Mouse (Mus musculus) inflammation-experienced regulatory T-cells, adult 6 months (primary cell): ENCODE results near the gene Gm20219. TPM values are rescaled to one million over a fixed set of nuclear protein-coding genes. Genes with fewer than 3 reads are reported as not detected.
"Not testable (repeated sequence)": the region's sequence is repeated elsewhere in the genome, so short reads cannot be mapped to it uniquely, and the experiment has no call there.

ENCODE experiments used
- ATAC-seq: one replicate; pipeline ENCODE4 v1.8.0; 2017
- polyA plus RNA-seq, 3 experiments: library from polyadenylated mRNA; unstranded; fragments of 100-300 nt; shearing (Covaris generic); gene quantifications; one replicate each; pipeline ENCODE4 v1.2.1; 2017

Gene Gm20219
- polyA plus RNA-seq, 3 experiments from 2014 or later, result 0.67 to 4.4 (median 3.5) TPM

- ATAC-seq, result no peak
Observed at GRCm38 (mm10) chr17:56512310-56512709, 41.9 kb downstream of the Gm20219 start, which contains the start of gene Znrf4. TSS of gene Znrf4 (minus strand) at chr17:56512431.

- ATAC-seq, result no peak
Observed at GRCm38 (mm10) chr17:56511707-56512090, 42.5 kb downstream of the Gm20219 start.

GRCm38 (mm10) chr17:56510970-56511706, 43.0 kb downstream of the Gm20219 start:
- ATAC-seq, result no peak

- no peak for ATAC-seq
Observed at GRCm38 (mm10) chr17:56510473-56510969, 43.7 kb downstream of the Gm20219 start.

GRCm38 (mm10) chr17:56509707-56510472, 44.3 kb downstream of the Gm20219 start:
- no peak for ATAC-seq

- no peak for ATAC-seq
Observed at GRCm38 (mm10) chr17:56509021-56509640, 45.1 kb downstream of the Gm20219 start.

GRCm38 (mm10) chr17:56507161-56508068, 46.8 kb downstream of the Gm20219 start:
- peak; percentile 92 for ATAC-seq

GRCm38 (mm10) chr17:56506417-56507065, 47.6 kb downstream of the Gm20219 start:
- ATAC-seq, result no peak

- no peak for ATAC-seq
Observed at GRCm38 (mm10) chr17:56505401-56505800, 48.8 kb downstream of the Gm20219 start.

GRCm38 (mm10) chr17:56502526-56502925, 51.7 kb downstream of the Gm20219 start:
- ATAC-seq, result no peak

- not testable (repeated sequence) for ATAC-seq
Observed at GRCm38 (mm10) chr17:56501635-56502400, 52.4 kb downstream of the Gm20219 start.

Other genes starting within 250 kb of the Gm20219 start
- gene Kdm4b, start 228.3 kb downstream of the Gm20219 start, polyA plus RNA-seq, result 1 to 10 TPM; 3.2 to 8.4 (median 8.0) TPM
- 10 to 100 TPM in 1 of 3 experiments, 1 to 10 TPM in 2; 7.2 to 10.9 (median 8.8) TPM for gene Ptprs, start 77.9 kb downstream of the Gm20219 start, polyA plus RNA-seq
- gene Znrf4, start 42.0 kb downstream of the Gm20219 start, polyA plus RNA-seq, result not detected
- gene Safb2, start 30.2 kb upstream of the Gm20219 start, polyA plus RNA-seq, result 10 to 100 TPM; 35.0 to 55.9 (median 51.8) TPM
- 10 to 100 TPM; 36.9 to 55.3 (median 39.7) TPM for gene Safb, start 30.4 kb upstream of the Gm20219 start, polyA plus RNA-seq
- 100 to 1,000 TPM; 203 to 308 (median 286) TPM for gene 2410015M20Rik, start 55.4 kb upstream of the Gm20219 start, polyA plus RNA-seq
- gene Rpl36, start 59.0 kb upstream of the Gm20219 start, polyA plus RNA-seq, result 1,000 to 10,000 TPM; 2,478 to 5,003 (median 4,913) TPM
- gene Lonp1, start 72.5 kb upstream of the Gm20219 start, polyA plus RNA-seq, result 1 to 10 TPM; 7.5 to 8.1 (median 8.1) TPM
- 1 to 10 TPM in 2 of 3 experiments, under 1 TPM in 1; 0.68 to 3.9 (median 3.3) TPM for gene Catsperd, start 73.8 kb upstream of the Gm20219 start, polyA plus RNA-seq
- 10 to 100 TPM; 54.4 to 59.4 (median 58.4) TPM for gene Ranbp3, start 118.9 kb upstream of the Gm20219 start, polyA plus RNA-seq
- gene Ndufa11, start 163.4 kb upstream of the Gm20219 start, polyA plus RNA-seq, result 100 to 1,000 TPM; 216 to 257 (median 247) TPM
- gene Vmac, start 163.6 kb upstream of the Gm20219 start, polyA plus RNA-seq, result 1 to 10 TPM; 3.1 to 7.4 (median 3.8) TPM
- gene Nrtn, start 203.1 kb upstream of the Gm20219 start, polyA plus RNA-seq, result not detected
- gene Dus3l, start 210.4 kb upstream of the Gm20219 start, polyA plus RNA-seq, result 10 to 100 TPM; 16.2 to 34.6 (median 34.0) TPM
- under 1 TPM; 0.59 to 0.79 (median 0.75) TPM for gene Prr22, start 215.9 kb upstream of the Gm20219 start, polyA plus RNA-seq